Mouse (Mus musculus) heart, postnatal 4 days (tissue): ENCODE data around the gene Lif. TPM values are rescaled to one million over a fixed set of nuclear protein-coding genes. Genes with fewer than 3 reads are reported as not detected.

Experiments
- DNase-seq: peaks from one replicate; pipeline ENCODE4 v3.0.0; 2021
- total RNA-seq, 2 experiments: library from RNA; stranded (reverse); gene quantifications; 2 replicates each; pipeline ENCODE4 v1.2.3; 2021

Gene Lif
- total RNA-seq, 2 experiments from 2014 or later = 1.8 to 2.0 TPM

DNA sequence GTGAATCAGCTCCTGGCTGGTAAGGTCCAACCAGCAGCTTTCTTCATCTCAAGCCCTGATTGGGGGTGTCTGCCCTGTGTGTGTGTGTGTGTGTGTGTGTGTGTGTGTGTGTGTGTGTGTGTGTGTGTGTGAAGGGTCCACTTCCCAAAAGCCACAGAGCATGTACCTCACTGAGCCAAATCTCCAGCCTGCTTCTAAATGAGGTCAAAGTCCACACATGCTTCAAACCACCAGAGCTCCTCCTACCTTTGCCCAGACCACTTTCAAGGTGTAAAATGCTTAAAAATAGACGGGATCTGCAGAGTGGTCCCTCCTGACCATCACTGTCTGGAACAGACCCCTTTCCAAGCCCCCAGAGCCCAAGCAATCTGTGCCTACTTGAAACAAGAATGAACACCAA, 5.9 kb downstream of the Lif start:
- DNase-seq = no peak

- DNase-seq = peak; percentile 70
These were observed 6.7 kb downstream of the Lif start for GRCm38 (mm10) chr11:4264066-4264465.

DNA sequence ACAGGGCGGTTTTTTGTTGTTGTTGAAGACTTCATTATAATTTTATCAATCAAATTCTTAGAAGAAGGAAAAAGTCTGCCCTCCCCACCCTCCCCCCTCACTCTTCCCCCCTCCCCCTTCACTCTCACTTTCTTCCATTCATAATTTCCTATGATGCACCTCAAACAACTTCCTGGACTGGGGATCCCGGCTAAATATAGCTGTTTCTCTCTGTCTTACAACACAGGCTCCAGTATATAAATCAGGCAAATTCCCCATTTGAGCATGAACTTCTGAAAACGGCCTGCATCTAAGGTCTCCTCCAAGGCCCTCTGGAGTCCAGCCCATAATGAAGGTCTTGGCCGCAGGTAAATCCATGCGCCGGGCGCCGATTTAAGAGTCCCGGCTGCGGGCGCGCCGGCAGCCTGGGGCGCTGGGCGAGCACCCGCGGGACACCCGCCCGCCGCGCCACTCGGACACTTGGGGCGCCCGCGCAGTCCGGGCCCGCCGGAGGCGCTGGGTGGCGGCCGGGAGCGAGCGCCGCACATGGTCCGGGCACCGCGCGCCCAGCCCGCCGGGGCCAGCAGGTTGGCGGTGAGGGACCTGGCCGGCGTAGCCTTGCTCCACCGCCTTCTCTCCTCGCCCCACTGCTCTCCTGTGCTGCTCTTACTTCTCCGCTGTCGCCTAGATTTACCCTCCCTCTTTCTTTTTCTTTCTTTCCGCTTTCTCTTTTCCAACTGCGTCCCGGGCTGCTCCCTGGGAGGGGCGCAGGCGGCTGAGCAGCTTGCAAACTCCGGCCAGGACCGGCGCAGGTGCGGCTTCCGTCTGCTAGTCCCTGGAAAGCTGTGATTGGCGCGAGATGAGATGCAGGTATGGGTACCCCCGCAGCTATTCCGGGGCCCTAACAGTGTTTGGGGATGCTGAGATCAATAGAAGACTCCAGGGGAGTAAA, 9.2 kb downstream of the Lif start:
- DNase-seq = peak; percentile 70

DNA sequence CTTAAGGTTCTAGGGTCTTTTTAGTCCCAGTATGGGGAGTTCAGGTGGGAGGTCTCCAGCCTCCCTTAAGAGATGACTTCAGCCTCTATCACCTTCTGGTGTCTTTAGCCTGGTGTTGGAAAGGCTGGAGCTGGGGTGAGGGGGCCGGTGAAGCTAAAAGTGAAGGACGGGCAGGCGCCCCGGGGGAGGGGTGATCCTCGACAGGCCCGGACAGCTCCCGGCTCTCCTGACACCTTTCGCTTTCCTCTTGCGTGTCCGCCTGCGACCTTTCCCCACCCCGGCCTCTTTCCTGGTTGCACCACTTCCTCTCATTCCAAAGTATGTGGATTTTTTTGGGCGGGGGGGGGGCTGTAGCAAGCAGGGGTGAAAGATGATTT, 9.8 kb downstream of the Lif start:
- DNase-seq = no peak

DNA sequence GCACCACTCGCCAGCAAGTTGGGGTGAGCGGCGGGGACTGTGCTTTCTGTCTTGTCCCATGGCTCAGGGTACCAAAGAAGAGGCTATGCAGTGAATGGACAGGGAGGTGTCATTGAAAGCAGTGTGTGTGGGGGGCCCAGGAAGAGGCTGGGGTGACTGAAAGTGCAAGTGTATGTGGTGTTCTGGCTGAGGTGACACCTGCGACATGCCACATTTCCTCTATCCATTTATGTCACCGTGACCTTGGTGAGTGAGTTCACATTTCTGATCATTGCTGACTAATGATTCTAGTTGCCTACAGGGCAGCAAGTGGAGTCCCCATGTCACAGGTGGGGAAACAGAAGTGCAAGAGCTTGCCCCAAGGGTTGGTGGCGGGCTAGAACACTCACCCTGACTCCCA, 11.1 kb downstream of the Lif start:
- DNase-seq = no peak

- DNase-seq = peak; percentile 37
These were observed 13.5 kb downstream of the Lif start for GRCm38 (mm10) chr11:4270744-4271459.

GRCm38 (mm10) chr11:4271544-4271943, 14.2 kb downstream of the Lif start:
- no peak for DNase-seq

- peak; percentile 61 for DNase-seq
These were observed 19.1 kb downstream of the Lif start for GRCm38 (mm10) chr11:4276411-4276861.

DNA sequence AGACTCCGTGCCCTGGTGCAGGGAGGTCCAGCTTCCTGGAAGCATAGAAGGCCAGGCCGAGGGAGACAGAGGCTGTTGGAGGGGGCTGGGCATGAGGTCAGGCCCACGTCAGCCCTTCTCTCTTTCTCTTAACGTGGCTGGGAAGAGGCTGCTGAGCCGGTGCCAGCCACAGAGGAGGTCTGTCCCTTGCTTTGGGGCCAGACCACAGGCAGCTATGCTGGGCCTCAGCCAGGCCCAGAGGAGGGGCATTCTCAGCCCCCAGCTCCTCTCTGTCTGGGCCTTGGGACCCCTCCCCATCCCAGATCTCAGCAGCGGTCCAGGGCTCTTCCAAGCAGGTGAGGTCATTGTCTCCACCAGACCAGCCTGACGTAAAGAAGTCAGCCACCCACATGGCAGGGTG, 22.6 kb downstream of the Lif start:
- no peak for DNase-seq

- no peak for DNase-seq
These were observed 24.5 kb downstream of the Lif start for GRCm38 (mm10) chr11:4281852-4282251.

DNA sequence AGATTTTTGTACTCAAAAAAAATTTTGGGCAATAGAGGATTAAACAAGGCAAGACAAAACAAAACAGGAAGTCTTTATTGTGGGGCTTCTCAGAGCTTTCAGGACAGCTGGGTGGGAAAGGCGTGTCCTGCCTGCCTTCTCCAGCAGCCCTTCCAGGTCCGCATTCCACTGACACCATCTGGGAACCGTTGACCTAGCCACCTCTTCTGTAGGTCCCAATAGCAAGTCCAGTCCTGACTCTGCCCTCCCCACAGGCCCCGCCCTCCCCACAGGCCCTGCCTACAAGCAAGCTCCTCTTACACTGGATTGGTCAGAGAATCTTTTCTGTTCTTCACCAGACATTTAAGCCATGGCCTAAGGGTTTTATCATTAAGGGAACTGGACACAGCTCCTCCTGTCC, 26.3 kb downstream of the Lif start:
- peak; percentile 52 for DNase-seq

DNA sequence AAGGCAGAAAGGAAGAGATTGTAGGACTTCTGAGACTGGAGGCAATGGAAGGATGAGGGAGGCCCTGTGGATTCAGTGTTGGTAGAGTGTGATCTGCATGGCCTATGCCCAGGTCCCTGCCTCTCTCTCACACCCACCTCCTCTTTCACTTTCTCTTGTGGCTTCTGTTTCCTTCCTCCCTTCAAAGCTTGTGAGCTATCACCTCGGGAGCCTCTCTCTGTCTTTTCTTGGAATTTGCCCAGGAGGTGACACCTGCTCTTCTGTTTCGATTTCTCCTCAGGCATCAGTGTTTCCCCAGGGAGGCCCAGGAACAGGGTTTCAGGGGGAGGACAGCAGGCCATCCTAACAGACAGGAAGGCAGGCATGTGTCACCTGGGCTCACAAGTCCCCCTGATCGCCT, 31.9 kb downstream of the Lif start:
- no peak for DNase-seq

DNA sequence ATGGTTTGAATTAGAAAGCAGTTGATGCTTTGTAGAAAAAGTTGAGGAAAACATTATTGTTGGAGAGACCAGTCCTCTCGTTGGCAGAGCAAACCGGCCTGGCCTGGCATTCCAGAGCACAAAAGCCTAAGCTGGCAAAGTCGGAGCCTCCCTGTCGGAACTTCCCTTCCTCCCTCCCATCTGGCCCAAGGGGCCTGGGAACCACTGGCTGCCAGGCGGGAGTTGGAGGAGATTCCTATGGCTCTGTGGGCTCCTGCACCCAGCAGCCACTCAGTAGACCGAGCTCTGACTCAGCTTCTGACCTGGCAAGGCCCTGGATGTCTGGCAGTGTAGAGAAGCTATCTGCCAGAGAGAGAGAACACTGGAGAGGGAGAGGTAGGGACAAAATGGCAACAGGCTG, 34.3 kb downstream of the Lif start:
- peak; percentile 58 for DNase-seq

- no peak for DNase-seq
These were observed 35.0 kb downstream of the Lif start for GRCm38 (mm10) chr11:4292224-4292887.

DNA sequence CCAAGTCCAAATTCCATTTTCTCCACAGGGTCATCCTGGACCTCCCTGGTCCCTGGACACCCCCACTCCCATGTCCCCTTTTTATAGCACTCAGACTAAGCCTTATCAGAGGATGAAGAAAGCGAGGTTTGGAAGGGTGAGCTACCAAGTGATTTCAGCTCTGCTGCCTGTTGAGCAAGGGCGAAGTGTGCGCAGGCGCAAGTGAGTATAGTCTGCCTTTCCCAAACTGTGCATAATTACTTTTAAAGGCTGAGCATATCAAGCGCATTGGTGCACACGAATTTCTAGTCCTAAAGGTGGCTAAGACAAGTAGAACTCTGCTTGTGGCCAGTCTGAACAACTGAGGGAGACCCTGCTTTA, 35.5 kb downstream of the Lif start:
- no peak for DNase-seq

- no peak for DNase-seq
These were observed 36.1 kb downstream of the Lif start for GRCm38 (mm10) chr11:4293481-4293880.

DNA sequence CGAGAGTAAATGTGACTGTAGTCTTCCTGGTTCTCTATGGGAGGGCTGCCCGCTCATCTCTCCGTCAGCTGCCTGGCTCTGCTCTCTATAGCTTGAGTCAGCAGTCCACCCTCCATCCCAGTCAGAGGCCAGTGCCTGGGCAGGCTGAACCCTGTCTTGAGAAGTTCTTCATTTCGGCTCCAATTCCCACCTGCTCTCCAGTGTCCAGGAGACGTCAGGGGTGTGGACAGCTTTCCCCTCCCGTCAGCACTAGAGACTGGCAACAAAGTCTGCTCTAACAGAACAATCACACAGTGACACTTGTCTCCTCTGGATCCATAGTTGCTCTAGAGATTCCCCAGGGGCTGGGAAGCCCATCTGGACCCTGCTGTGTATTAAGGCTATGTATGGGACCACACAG, 36.7 kb downstream of the Lif start:
- no peak for DNase-seq

- peak; percentile 63 for DNase-seq
These were observed 37.4 kb downstream of the Lif start for GRCm38 (mm10) chr11:4294495-4295351.

DNA sequence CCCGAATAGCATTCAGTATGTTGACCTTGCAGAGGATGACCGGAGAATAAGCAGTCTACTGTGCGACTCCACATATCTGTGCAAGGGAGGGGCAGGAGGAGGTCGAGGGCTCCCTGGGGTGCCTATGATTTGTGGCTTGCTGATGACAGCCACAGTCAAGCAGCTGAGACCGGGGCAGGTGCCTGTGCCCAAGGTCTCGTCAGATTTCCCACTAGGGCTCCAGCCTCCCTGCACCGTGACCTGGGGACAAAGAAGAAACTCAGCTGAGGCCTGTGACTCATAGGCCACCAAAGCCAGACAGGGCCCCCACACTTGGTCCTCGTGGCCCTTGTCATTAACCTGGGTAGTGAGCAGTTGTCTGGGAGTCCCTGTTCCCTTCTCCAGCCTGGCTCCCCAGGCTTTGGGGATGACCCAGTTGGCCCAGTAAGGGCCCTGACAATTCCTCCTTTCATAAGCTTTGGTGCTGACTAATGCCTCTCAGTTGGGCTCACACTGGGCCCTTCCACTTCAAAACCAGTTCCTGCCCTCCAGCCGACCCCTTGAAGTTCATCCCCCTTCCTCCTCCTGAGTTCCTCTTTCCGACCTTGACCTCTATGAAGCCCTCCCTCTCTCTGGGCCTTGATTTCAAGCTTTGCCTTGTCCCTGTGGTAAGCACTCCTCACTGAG, 39.4 kb downstream of the Lif start:
- DNase-seq = peak; percentile 62

- DNase-seq = no peak
These were observed 40.4 kb downstream of the Lif start for GRCm38 (mm10) chr11:4297753-4298152.

DNA sequence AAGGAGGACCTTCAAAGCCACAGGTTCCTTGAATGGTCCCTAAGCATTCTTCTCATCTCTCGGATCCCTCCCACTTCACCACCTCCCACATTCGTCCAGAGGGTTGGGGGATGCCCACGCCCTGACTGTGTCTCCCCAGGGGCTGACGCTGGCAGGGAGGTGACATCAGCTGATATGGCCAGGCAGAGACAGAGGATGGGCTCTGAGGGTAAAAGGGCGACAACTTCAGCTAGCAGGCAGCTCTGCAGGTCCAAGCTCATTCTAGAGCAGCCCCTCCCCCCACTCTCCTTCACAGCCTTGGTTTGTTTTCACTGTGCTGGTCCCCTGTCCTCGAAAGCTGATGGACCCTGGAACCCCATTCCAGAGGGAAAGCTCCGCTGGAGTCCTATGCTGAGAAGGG, 41.3 kb downstream of the Lif start:
- peak; percentile 50 for DNase-seq

DNA sequence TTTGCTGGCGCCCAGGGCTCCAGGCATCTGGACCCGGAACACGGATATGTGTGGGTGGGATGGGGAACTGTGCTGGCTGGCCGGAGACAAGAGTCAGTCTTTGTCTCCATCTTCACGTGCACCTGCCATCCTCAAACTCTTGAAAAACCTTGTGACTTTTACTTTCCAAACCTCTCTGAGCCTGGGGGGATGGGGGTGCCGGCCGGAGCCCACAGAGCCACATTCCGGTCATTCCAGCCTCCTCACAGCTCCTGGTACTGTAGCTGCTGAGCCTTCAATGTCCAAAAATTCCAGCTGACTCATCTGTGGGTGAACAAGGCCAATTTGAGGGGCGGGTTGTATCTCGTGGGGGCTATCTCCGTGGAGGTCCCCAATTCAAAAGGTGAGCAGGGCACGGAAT, 41.8 kb downstream of the Lif start:
- peak; percentile 61 for DNase-seq
